ENCODE assay signal across 32 mouse cellular contexts in the genomic region with DNA sequence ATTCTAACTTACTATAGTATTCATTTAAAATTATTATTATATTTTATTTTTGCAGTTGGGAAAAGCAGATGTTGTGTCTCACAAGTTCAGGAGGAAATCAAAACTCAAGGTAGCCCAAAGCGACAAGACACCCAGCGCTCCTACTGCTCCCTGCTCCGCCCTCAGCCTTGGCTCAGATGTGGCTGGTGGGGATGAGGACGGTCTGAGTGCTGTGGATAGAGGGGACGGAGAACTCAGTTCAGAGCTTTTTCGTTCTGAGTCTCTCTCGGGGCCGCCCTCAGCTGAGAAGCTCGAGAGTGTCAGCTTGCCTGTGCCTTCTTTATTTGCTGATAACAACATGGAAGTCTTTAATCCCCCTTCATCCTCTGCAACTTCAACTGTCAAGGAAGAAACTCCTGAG.
"Had no signal": no experiment of that assay in that cellular context is flagged by ENCODE, and none has a peak within 500 bp of the region (broad histone marks: within the 10 kb centered on the region; RNA-seq: fewer than 3 reads in every experiment).

No protein-coding gene starts in this region.

- H3K4me3 ChIP-seq: limb, embryonic 10.5 days; limb, embryonic 12.5 days; limb, embryonic 13.5 days; limb, embryonic 15.5 days; liver, embryonic 12.5 days; liver, embryonic 13.5 days; liver, embryonic 15.5 days; lung, embryonic 15.5 days; megakaryocyte, embryonic 14.5 days; midbrain, embryonic 10.5 days; midbrain, embryonic 12.5 days; midbrain, embryonic 13.5 days; midbrain, embryonic 15.5 days; myocyte; neural tube, embryonic 12.5 days had no signal

- H3K4me1 ChIP-seq: limb, embryonic 10.5 days; limb, embryonic 12.5 days; limb, embryonic 13.5 days; limb, embryonic 15.5 days; liver, embryonic 12.5 days; liver, embryonic 13.5 days; liver, embryonic 15.5 days; lung, embryonic 15.5 days; megakaryocyte, embryonic 14.5 days; midbrain, embryonic 10.5 days; midbrain, embryonic 12.5 days; midbrain, embryonic 13.5 days; midbrain, embryonic 15.5 days; neural tube, embryonic 12.5 days had no signal

- H3K27me3 ChIP-seq: limb, embryonic 12.5 days; limb, embryonic 13.5 days; limb, embryonic 15.5 days; liver, embryonic 12.5 days; liver, embryonic 13.5 days; liver, embryonic 15.5 days; lung, embryonic 15.5 days; megakaryocyte, embryonic 14.5 days; midbrain, embryonic 12.5 days; midbrain, embryonic 13.5 days; midbrain, embryonic 15.5 days; neural tube, embryonic 12.5 days had no signal

- DNase-seq: left cerebral cortex, postnatal 4 days; liver; liver, embryonic 13.5 days; liver, postnatal 0 days; lung, adult 18-20 months; lung, adult 2 months; lung, embryonic 14.5 days; lung, postnatal 10 days; lung, postnatal 14 days; lung, postnatal 36 days; lung, postnatal 4 days; midbrain, embryonic 14.5 days had no signal

- H3K9me3 ChIP-seq: limb, embryonic 10.5 days; limb, embryonic 12.5 days; limb, embryonic 13.5 days; limb, embryonic 15.5 days; liver, embryonic 12.5 days; liver, embryonic 13.5 days; liver, embryonic 15.5 days; lung, embryonic 15.5 days; megakaryocyte, embryonic 14.5 days; midbrain, embryonic 10.5 days; midbrain, embryonic 12.5 days; midbrain, embryonic 13.5 days; midbrain, embryonic 15.5 days; neural tube, embryonic 12.5 days had no signal

- H3K4me2 ChIP-seq: limb, embryonic 12.5 days; limb, embryonic 13.5 days; limb, embryonic 15.5 days; liver, embryonic 11.5 days; liver, embryonic 12.5 days; liver, embryonic 13.5 days; liver, embryonic 15.5 days; lung, embryonic 14.5 days; lung, embryonic 15.5 days; midbrain, embryonic 11.5 days; midbrain, embryonic 12.5 days; midbrain, embryonic 13.5 days; midbrain, embryonic 15.5 days; neural tube, embryonic 12.5 days had no signal

- H3K9ac ChIP-seq: limb, embryonic 12.5 days; limb, embryonic 13.5 days; limb, embryonic 15.5 days; liver, embryonic 12.5 days; liver, embryonic 13.5 days; liver, embryonic 14.5 days; liver, embryonic 15.5 days; liver, postnatal 0 days; lung, embryonic 14.5 days; lung, embryonic 15.5 days; midbrain, embryonic 12.5 days; midbrain, embryonic 13.5 days; midbrain, embryonic 15.5 days; neural tube, embryonic 12.5 days had no signal

- ATAC-seq: liver, embryonic 12.5 days; liver, postnatal 0 days; lung, postnatal 0 days; midbrain, embryonic 13.5 days; midbrain, embryonic 15.5 days; midbrain, embryonic 16.5 days had no signal

- H3K27ac ChIP-seq: limb, embryonic 10.5 days; limb, embryonic 12.5 days; limb, embryonic 13.5 days; limb, embryonic 15.5 days; liver, embryonic 12.5 days; liver, embryonic 13.5 days; liver, embryonic 14.5 days; liver, embryonic 15.5 days; lung, embryonic 15.5 days; macrophage; midbrain, embryonic 10.5 days; midbrain, embryonic 12.5 days; midbrain, embryonic 13.5 days; midbrain, embryonic 15.5 days; neural tube, embryonic 12.5 days had no signal
